Mouse (Mus musculus) liver, adult 2 months (tissue): ENCODE data around the gene Pam16. TPM values are rescaled to one million over a fixed set of nuclear protein-coding genes. Genes with fewer than 3 reads are reported as not detected.

Experiments used
- DNase-seq: peaks from one replicate; pipeline ENCODE4 v3.0.0-alpha.2; 2011; ENCODE audit warnings: low read depth, low spot score; ENCODE audit errors: extremely low read depth
- H3K27ac ChIP-seq: fragments of 200-500 bp; replicated peaks from 2 replicates; pipeline ENCODE4 v1.5.1; 2012; ENCODE audit warnings: low read depth, mild to moderate bottlenecking, control low read depth, inconsistent platforms, low read length; ENCODE audit not compliant: insufficient read depth
- H3K27me3 ChIP-seq: fragments of 200-500 bp; 2 replicates; pipeline ENCODE4 v1.6.1; 2012; ENCODE audit warnings: mild to moderate bottlenecking, moderate library complexity, low read length, inconsistent platforms; ENCODE audit not compliant: control insufficient read depth, insufficient read depth
- H3K36me3 ChIP-seq: fragments of 200-500 bp; 2 replicates; pipeline ENCODE4 v1.6.1; 2012; ENCODE audit warnings: low read length, inconsistent platforms; ENCODE audit not compliant: control insufficient read depth, insufficient read depth
- H3K4me1 ChIP-seq: fragments of 200-500 bp; 2 replicates; pipeline ENCODE4 v1.6.1; 2011; ENCODE audit warnings: low read length; ENCODE audit not compliant: control insufficient read depth, insufficient read depth
- H3K4me3 ChIP-seq: fragments of 200-500 bp; 2 replicates; pipeline ENCODE4 v1.5.1; 2011; ENCODE audit warnings: low read depth, mild to moderate bottlenecking, control low read depth, low read length, moderate library complexity; ENCODE audit not compliant: insufficient read depth
- H3K79me2 ChIP-seq: fragments of 200-500 bp; 2 replicates; pipeline ENCODE4 v1.6.1; 2012; ENCODE audit warnings: inconsistent platforms, mild to moderate bottlenecking, low read length, moderate library complexity; ENCODE audit not compliant: control insufficient read depth, insufficient read depth
- H3K9ac ChIP-seq: fragments of 200-500 bp; 2 replicates; pipeline ENCODE4 v1.6.1; 2012; ENCODE audit warnings: low read depth, mild to moderate bottlenecking, control low read depth, inconsistent platforms, low read length
- CTCF ChIP-seq: fragments of 200-500 bp; IDR thresholded peaks from 2 replicates; pipeline ENCODE4 v1.5.1; 2011; ENCODE audit warnings: low read depth, low read length, control low read depth
- POLR2A ChIP-seq: fragments of 200-500 bp; IDR thresholded peaks from 2 replicates; pipeline ENCODE4 v1.6.1; 2011; ENCODE audit warnings: low read length, control low read depth; ENCODE audit not compliant: insufficient read depth; ENCODE audit errors: extremely low read depth
- WGBS: fragments of 180-500 bp; shearing (Covaris S2); methylation state at CpG from one replicate; pipeline ENCODE4 v1.1.7; 2018; 5-methylcytosine and 5-hydroxymethylcytosine counted together
- polyA plus RNA-seq: library from polyadenylated mRNA; depleted of rRNA; stranded (reverse); fragments of >200 nt; gene quantifications from 2 replicates; pipeline ENCODE4 v1.2.3, GENCODE M21; 2012
- total RNA-seq: library from RNA; depleted of rRNA; stranded (reverse); fragments of >200 nt; gene quantifications from 2 replicates; pipeline ENCODE4 v1.2.3, GENCODE M21; 2014

The Pam16 gene
- total and polyA plus RNA-seq, 2 experiments: 10.8 to 41.7 TPM

- H3K4me3 ChIP-seq: no peak overlapping the region
- peak; percentile 64 for DNase-seq
- H3K9ac ChIP-seq: no peak overlapping the region
- no peaks in the 10 kb centered on the region; the same call in 1 of the 2 replicates for H3K79me2 ChIP-seq
- no peak for TF ChIP-seq POLR2A
- peak; percentile 67 for TF ChIP-seq CTCF
- H3K4me1 ChIP-seq: peaks cover 20% of the 10 kb centered on the region
- peak overlapping the region; percentile 22; the same call in 1 of the 2 replicates for H3K27ac ChIP-seq
- H3K27me3 ChIP-seq: no peaks in the 10 kb centered on the region
- no peaks in the 10 kb centered on the region; the same call in 1 of the 2 replicates for H3K36me3 ChIP-seq
- WGBS: 42% methylated on average over 4 of the region's 4 CpGs
Measured at GRCm38 (mm10) chr16:4655251-4655734, 30.5 kb upstream of the Pam16 start.

- H3K27me3 ChIP-seq: no peaks in the 10 kb centered on the region
- H3K9ac ChIP-seq: no peak overlapping the region
- H3K36me3 ChIP-seq: peaks cover 2% of the 10 kb centered on the region; the same call in 1 of the 2 replicates
- peaks cover 1% of the 10 kb centered on the region for H3K79me2 ChIP-seq
- TF ChIP-seq POLR2A (no peak), CTCF (peak; percentile 61)
- 72% methylated on average over 10 of the region's 10 CpGs for WGBS
- peak overlapping the region; percentile 26; the same call in 1 of the 2 replicates for H3K27ac ChIP-seq
- peaks cover 20% of the 10 kb centered on the region for H3K4me1 ChIP-seq
- no peak overlapping the region for H3K4me3 ChIP-seq
- DNase-seq: peak; percentile 52
Measured at GRCm38 (mm10) chr16:4654706-4655105, 29.9 kb upstream of the Pam16 start.

- WGBS: 53% methylated on average over 4 of the region's 4 CpGs
- Histone ChIP-seq H3K9ac (no peak overlapping the region), H3K27ac (peak overlapping the region; percentile 17; the same call in 1 of the 2 replicates), H3K4me3 (no peak overlapping the region), H3K4me1 (peaks cover 20% of the 10 kb centered on the region), H3K27me3 (no peaks in the 10 kb centered on the region), H3K79me2 (peaks cover 13% of the 10 kb centered on the region), H3K36me3 (peaks cover 4% of the 10 kb centered on the region; the same call in 1 of the 2 replicates)
- no peak for TF ChIP-seq CTCF
- TF ChIP-seq POLR2A: no peak
- peak; percentile 77 for DNase-seq
Measured at GRCm38 (mm10) chr16:4652707-4653416, 28.1 kb upstream of the Pam16 start.

- Histone ChIP-seq H3K36me3 (peaks cover 4% of the 10 kb centered on the region; the same call in 1 of the 2 replicates), H3K27ac (no peak overlapping the region), H3K4me1 (peaks cover 20% of the 10 kb centered on the region), H3K4me3 (no peak overlapping the region), H3K79me2 (peaks cover 17% of the 10 kb centered on the region), H3K9ac (no peak overlapping the region), H3K27me3 (no peaks in the 10 kb centered on the region)
- 90% methylated on average over 7 of the region's 7 CpGs for WGBS
- DNase-seq: no peak
- TF ChIP-seq CTCF: no peak
- TF ChIP-seq POLR2A: no peak
Measured at GRCm38 (mm10) chr16:4651624-4652023, 26.8 kb upstream of the Pam16 start.

GRCm38 (mm10) chr16:4651081-4651480 lies 26.3 kb upstream of the Pam16 start:
- Histone ChIP-seq H3K27me3 (no peaks in the 10 kb centered on the region), H3K9ac (no peak overlapping the region), H3K4me3 (no peak overlapping the region), H3K27ac (no peak overlapping the region), H3K79me2 (peaks cover 19% of the 10 kb centered on the region), H3K36me3 (peaks cover 4% of the 10 kb centered on the region; the same call in 1 of the 2 replicates), H3K4me1 (peaks cover 20% of the 10 kb centered on the region)
- 85% methylated on average over 1 of the region's 1 CpGs for WGBS
- no peak for DNase-seq
- no peak for TF ChIP-seq POLR2A
- TF ChIP-seq CTCF: no peak

GRCm38 (mm10) chr16:4650161-4650560 lies 25.4 kb upstream of the Pam16 start:
- Histone ChIP-seq H3K79me2 (peaks cover 24% of the 10 kb centered on the region), H3K4me1 (peaks cover 17% of the 10 kb centered on the region), H3K27me3 (no peaks in the 10 kb centered on the region), H3K27ac (no peak overlapping the region), H3K36me3 (peaks cover 4% of the 10 kb centered on the region; the same call in 1 of the 2 replicates), H3K4me3 (no peak overlapping the region), H3K9ac (no peak overlapping the region)
- DNase-seq: no peak
- WGBS: 90% methylated on average over 3 of the region's 3 CpGs
- TF ChIP-seq POLR2A (no peak), CTCF (no peak)
